Mouse (Mus musculus) Patski (cell line): ENCODE results near the gene Prkg1. TPM values are rescaled to one million over a fixed set of nuclear protein-coding genes. Genes with fewer than 3 reads are reported as not detected.

ENCODE experiments used
- ATAC-seq: fragments of 100-300 bp; one replicate; pipeline ENCODE4 v1.8.0; 2021
- CTCF ChIA-PET: fragments of 350-600 bp; sonication (Branson Sonifier 250); formaldehyde crosslinking; loops from one replicate; lab custom pipeline; 2022; ENCODE audit warnings: inconsistent platforms; lab: Charles Lee
- POLR2A ChIA-PET: fragments of 350-600 bp; sonication (Branson Sonifier 250); formaldehyde crosslinking; loops from one replicate; lab custom pipeline; 2022; ENCODE audit warnings: antibody characterized with exemption, inconsistent platforms; lab: Charles Lee
- DNase-seq: peaks from one replicate; pipeline ENCODE4 v3.0.0-alpha.2; 2011; ENCODE audit warnings: low read depth, low spot score
- H3K27me3 ChIP-seq: fragments of 371-371 bp; one replicate; pipeline ENCODE4 v1.5.1; 2021
- CTCF ChIP-seq: fragments of 100-300 bp; IDR thresholded peaks from one replicate; pipeline ENCODE4 v1.5.1; 2021
- in situ Hi-C: fragments of 300-500 bp; cut with MboI; formaldehyde crosslinking; loops from 3 replicates; pipeline ENCODE4 v1.11.1; 2018; ENCODE audit warnings: low pct_unique_long_range_greater_than_20kb, mixed read lengths
- polyA plus RNA-seq: library from polyadenylated mRNA; unstranded; gene quantifications from one replicate; pipeline ENCODE4 v1.2.3, GENCODE M21; 2021

The Prkg1 gene
- polyA plus RNA-seq, 1 experiment from 2014 or later, result not detected

DNA sequence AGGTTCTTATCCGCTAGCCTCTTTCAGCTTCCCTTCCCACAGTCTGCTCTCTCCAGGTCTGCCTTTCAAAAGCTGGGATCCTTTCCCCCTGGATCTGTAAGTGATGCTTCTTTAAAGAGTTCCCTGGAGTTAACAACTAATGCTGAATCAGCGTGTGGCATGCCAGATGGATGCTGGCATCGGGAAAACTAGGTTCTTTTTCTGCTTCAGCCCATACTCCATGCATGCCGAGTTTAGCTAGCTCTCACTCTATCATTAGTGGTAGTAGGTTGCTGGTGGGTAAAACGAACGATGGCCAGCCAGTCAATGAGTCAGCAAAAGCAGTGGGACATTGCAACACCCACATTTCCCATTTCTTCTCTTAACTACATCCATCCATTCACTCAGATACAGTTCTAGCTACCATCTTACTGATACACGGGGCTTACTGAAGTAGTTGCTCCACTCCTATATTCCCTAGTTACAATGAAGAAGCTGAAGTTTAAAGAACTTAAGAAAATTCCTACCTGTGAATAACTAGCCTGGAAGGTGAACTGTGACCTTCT lies 935.5 kb downstream of the Prkg1 start:
- CTCF ChIA-PET, result interaction anchor here (1.3 kb wide), 1 partner anchor 15 kb away, joined by 5 read pairs; no protein-coding TSS in a partner anchor
- ATAC-seq (no peak), DNase-seq (no peak)
- no peak for TF ChIP-seq CTCF
- POLR2A ChIA-PET, result no interaction called here
- H3K27me3 ChIP-seq, result peaks cover 12% of the 10 kb centered on the region
- in situ Hi-C loops, result no loop called here

DNA sequence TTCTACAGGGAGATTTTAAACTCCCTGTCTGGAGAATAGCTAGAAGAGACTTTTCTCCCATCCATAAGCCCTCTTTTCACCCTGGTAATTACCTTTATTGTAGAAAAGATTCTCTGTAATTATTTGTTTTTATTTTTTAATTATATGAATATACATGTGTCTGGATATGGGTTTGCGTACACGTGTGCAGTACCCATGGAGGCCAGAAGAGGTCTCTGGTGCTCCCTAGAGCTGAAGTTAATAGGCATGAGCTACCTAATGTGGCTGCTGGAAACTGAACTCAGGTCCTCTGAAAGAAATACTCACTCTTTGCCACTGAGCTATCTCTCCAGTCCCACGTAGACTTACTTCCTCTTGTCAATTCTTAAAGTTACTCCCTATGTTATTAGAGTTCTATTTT lies 937.0 kb downstream of the Prkg1 start:
- ChIA-PET CTCF (no interaction called here), POLR2A (no interaction called here)
- in situ Hi-C loops, result no loop called here
- no peak for DNase-seq
- H3K27me3 ChIP-seq, result peaks cover 20% of the 10 kb centered on the region
- ATAC-seq, result no peak
- TF ChIP-seq CTCF, result peak; percentile 49

DNA sequence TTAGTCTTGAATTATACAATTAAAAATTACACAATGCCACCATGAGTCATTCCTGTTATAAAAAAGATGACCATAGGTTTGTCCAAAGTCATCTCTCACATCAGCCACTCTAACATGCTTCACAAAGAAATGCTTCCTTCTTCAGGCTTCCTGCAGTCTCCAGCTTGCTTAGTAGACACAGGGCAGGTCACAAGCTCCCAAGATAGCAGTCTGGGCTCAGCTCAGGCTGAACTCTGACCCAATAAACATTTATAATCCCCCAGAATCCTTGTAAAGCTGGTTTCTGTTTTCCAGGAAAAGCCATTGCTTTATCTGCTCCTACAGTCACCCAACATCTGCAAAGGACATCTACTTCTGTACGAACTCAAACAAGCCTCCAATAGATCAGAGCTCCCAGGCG lies 938.7 kb downstream of the Prkg1 start:
- POLR2A ChIA-PET, result no interaction called here
- DNase-seq (no peak), ATAC-seq (no peak)
- no peak for TF ChIP-seq CTCF
- in situ Hi-C loops, result no loop called here
- H3K27me3 ChIP-seq, result peaks cover 14% of the 10 kb centered on the region
- CTCF ChIA-PET, result no interaction called here

DNA sequence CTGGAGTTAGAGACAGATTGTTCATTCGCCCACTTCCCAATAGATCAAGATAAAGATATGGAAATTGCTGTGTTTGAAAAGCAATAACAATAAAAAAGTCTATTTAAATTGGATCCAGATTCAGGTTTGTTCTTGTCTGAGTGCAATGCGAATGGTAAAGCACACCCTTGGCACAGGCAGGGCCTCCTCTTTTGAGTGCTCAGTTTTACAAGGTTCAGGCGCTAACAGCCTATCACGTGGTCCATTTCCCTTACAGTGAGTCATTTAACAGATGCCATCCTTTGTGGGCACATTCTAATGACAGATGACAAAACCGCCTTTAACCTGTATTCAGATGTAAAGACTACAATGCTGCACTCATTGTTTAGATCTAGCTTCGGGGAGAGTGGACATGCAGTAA lies 949.2 kb downstream of the Prkg1 start:
- ChIA-PET CTCF (no interaction called here), POLR2A (no interaction called here)
- ATAC-seq (no peak), DNase-seq (no peak)
- no peak for TF ChIP-seq CTCF
- in situ Hi-C loops, result no loop called here
- peaks cover 47% of the 10 kb centered on the region for H3K27me3 ChIP-seq

DNA sequence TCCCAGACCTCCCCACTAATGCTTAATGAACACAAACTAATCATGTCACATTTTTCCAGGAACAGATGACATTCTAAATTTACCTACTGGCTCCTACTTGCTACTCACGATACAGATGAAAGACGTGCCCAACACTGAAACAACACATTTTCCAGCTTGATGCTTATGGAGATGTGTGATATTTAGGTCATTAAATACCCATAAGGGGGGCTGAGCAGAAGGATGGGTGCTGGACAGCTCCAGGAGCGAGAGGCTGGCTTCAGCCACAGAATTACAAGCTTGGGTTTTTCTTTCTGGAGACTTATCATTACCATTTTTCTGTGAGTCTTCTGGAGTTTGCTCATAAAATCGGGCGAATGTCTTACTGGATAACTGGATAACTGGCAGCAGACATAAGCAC lies 958.6 kb downstream of the Prkg1 start:
- ATAC-seq, result no peak

DNA sequence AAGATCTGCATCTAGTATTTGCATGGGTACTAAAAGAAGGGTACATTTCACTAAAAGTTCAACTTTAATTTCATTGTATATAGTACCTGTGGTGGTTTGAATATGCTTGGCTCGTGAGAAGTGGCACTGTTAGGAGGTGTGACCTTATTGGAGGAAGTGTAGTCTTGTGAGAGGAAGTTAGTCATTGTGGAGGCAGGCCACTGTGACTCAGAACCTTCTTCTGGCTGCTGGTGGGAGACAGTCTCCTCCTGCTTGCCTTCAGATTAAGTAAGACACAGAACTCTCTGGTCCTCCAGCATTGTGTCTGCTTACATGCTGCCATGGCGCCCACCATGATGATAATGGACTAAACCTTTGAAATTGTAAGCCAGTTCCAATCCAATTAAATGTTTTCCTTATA lies 984.0 kb downstream of the Prkg1 start:
- POLR2A ChIA-PET, result no interaction called here
- DNase-seq (no peak), ATAC-seq (no peak)
- in situ Hi-C loops, result no loop called here
- H3K27me3 ChIP-seq, result peaks cover 34% of the 10 kb centered on the region
- no peak for TF ChIP-seq CTCF
- CTCF ChIA-PET, result no interaction called here

More for the DNA sequence above, 958.6 kb downstream of the Prkg1 start:
- ChIA-PET CTCF (no interaction called here), POLR2A (no interaction called here)
- in situ Hi-C loops, result no loop called here
- no peak for DNase-seq
- TF ChIP-seq CTCF, result no peak
- peaks cover 9% of the 10 kb centered on the region for H3K27me3 ChIP-seq

DNA sequence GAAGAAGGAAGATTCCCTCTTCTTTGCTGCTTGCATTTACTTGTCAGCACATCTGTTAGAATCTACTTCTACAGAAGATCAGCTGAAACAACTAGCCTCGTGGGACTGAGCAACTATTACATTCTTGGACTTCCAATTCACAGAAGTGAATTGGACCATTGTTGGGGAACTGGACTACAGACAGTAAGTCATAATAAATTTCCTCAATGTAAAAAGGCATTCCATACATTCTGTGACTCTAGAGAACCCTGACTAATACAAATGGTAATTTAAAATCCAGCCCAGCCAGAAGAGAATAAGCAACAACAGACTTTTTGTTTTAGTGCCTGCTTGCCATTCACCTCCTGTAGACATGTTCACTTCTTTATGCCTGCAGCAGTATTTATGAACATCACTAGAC lies 996.5 kb downstream of the Prkg1 start:
- no peak for DNase-seq
- no peak for ATAC-seq
- ChIA-PET POLR2A (no interaction called here), CTCF (no interaction called here)
- no peak for TF ChIP-seq CTCF
- peaks cover 24% of the 10 kb centered on the region for H3K27me3 ChIP-seq
- in situ Hi-C loops, result no loop called here

DNA sequence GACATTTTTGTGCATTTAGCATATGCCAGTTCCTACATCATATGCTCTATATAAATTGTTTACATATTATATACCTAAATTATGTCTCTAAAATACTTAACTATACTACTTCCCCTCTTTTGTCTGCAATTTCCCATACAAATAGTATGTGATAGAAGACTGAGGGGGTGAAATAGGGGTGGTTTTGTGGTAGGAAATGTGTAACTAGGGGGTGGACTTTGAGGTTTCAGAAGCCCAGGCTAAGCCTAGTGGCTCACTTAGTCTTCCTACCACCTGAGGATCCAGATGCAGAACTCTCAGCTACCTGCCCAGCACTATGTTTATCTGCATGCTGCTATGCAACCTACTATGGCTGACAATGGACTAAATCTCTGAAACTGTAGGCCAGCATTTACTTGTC lies 1020.4 kb downstream of the Prkg1 start:
- ChIA-PET CTCF (no interaction called here), POLR2A (no interaction called here)
- ATAC-seq, result no peak
- no peak for TF ChIP-seq CTCF
- peaks cover 43% of the 10 kb centered on the region for H3K27me3 ChIP-seq
- in situ Hi-C loops, result no loop called here
- DNase-seq, result no peak

DNA sequence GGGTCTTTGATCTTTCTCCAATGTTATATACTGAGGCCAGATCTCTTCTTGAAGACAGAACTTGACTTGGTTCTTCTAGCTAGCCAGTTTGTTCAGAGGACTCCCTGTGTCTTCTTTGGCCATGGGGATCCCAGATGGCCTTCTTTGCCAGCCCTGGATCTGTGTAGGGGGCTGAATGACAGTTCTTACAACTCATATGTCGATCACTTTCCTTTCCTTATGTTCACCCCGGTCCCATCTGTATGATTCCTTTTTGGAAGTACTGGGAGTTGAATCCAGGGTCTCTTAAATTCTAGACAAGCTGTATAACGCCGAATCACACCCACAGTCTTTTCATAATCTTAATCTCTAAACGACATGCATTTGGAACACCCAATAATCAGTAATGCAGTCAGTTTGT lies 1065.7 kb downstream of the Prkg1 start:
- ChIA-PET POLR2A (no interaction called here), CTCF (no interaction called here)
- peaks cover 57% of the 10 kb centered on the region for H3K27me3 ChIP-seq
- in situ Hi-C loops, result no loop called here
- no peak for DNase-seq
- TF ChIP-seq CTCF, result no peak
- no peak for ATAC-seq

DNA sequence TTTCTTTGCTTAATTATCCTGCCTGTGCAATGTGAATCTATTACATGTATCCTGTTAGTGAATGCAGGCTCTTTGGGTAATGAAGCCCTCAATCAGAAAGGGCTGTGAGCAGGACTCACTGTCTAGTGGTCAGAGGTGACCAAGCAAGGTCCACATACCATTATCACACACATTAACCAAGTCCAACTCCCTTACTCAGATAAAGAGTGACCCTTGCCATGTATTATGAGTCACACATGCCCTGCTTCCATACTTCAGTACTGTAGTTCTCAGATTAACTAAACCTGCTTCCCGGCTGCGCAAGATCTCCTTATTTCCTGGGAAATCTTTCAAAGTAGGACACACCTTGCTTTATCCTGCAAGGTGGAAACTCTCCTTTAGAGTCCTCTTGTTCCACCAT lies 1073.6 kb downstream of the Prkg1 start:
- DNase-seq, result no peak
- peaks cover 91% of the 10 kb centered on the region for H3K27me3 ChIP-seq
- CTCF ChIA-PET, result no interaction called here
- in situ Hi-C loops, result no loop called here
- no peak for TF ChIP-seq CTCF
- POLR2A ChIA-PET, result no interaction called here
- no peak for ATAC-seq

DNA sequence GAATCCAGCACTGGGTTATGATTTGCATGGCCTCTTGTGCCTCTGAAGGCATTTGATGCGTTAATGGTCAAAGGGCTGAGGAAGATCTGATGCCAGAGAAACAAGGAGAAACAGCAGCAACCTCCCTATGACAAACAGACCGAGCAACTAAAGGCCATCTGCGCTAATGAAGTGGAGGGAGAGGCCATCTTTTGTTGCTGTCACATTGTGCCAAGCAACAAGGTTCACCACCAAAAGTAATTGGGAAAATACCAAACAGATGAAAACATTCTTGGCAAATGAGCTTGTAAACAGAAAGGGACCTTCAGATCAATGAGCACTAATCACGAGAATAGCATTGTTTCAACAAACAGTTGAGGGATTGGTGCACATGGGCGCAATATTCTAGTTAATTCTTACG lies 1074.1 kb downstream of the Prkg1 start:
- in situ Hi-C loops, result no loop called here
- DNase-seq (no peak), ATAC-seq (no peak)
- CTCF ChIA-PET, result no interaction called here
- TF ChIP-seq CTCF, result no peak
- POLR2A ChIA-PET, result no interaction called here
- H3K27me3 ChIP-seq, result peaks cover 86% of the 10 kb centered on the region

DNA sequence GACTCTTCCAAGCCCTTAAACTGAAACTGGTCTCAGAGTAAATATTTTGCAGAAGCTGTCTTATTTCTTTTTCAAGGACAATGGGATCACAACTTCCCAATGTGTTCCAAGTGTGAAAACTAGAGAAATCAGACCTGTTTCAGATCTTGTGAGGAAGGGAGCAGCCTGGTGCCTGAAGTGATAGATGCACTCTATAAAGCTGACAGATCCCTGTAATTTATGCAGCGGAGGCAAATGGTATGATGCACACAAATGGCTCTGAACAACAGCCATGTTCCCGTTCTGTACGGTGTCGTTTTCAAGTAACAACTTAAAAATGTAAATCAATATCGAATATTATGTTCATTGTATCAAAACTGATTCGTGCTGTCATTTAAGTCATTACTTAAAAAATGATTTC lies 1076.9 kb downstream of the Prkg1 start:
- CTCF ChIA-PET, result interaction anchor here (1.3 kb wide), 1 partner anchor 17 kb away, joined by 4 read pairs; no protein-coding TSS in a partner anchor
- H3K27me3 ChIP-seq, result peaks cover 81% of the 10 kb centered on the region
- POLR2A ChIA-PET, result no interaction called here
- in situ Hi-C loops, result no loop called here
- DNase-seq (no peak), ATAC-seq (no peak)
- TF ChIP-seq CTCF, result no peak
